Mouse (Mus musculus) heart, adult 8-10 months (tissue): ENCODE measurements at regions not wholly inside any gene's neighbourhood (a gene's known extent, or its start where the extent isn't known, plus 50 kb on each side); places are given as distances from the start of the nearest gene placed in this dataset.
"Not testable (repeated sequence)": the region's sequence is repeated elsewhere in the genome, so short reads cannot be mapped to it uniquely, and the experiment has no call there.

Source experiments
- DNase-seq: peaks from one replicate; pipeline ENCODE4 v3.0.0; 2022; ENCODE audit warnings: low spot score

DNA sequence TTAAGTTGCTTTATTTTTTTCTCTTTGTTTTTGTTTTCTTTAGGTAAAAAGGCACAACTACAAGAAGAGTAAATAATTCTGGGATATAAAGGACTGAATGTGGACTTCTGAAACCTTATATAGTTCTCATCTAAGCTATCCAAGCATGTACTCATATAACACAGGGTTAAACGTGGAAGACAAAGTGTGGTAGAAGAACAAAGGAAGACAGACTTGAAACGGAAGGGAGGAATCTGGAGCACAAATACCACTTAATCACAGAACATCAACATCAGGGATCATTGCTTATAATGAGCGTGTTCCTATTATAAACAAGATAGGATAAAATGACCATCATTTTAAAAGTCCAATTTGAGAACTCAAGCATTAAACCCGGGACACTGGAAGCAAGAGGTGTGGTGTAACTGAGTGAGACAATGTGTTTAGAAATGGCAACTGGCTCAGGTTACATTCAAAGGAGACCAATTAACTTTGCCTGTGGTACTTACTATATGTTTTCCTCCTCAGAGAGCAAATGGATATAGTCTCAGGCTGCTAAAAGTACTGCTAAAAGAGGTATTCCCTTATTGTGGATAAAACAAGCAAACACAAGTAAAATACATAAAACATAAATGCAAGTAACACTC is 96.1 kb upstream of the Hdgfl1 start:
- DNase-seq, result no peak

DNA sequence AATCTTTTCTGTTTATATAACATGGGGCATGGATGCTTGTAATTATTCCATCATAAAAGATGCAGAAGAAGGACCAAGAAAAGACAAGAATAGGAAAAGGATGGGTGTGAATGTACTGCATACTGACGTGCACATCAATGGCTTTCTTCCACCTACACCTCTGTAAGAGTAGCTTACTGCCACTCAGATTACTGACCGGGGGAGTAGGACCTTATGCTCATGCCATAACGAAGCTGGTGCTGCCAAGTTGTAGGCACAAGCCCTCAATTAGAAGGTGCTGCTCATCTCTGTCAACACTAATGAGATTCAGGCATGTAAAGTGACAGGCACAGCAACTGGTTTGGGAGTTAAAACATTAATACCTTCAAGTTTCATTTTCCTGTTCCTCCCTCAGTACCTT is 97.8 kb upstream of the Hdgfl1 start:
- no peak for DNase-seq

DNA sequence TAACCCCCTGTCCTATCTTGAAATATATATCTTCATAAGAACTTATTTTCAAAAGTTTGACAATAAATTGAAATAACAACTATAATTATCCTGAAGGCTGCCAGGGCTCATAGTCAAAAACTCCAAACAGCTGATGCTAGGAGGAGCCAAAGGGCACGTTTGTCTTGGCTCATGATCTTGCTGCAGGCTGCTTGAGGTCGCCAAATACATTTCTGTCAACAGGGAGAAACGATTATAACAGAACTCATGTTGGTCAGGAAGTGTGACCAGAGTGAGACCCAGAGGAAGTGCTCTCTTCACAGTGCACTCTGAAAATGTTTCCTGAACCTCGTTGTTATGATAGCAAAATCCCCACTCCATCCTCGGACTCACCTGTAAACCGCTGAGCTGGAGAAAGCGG is 140.9 kb upstream of the Prl start:
- peak; percentile 62 for DNase-seq

DNA sequence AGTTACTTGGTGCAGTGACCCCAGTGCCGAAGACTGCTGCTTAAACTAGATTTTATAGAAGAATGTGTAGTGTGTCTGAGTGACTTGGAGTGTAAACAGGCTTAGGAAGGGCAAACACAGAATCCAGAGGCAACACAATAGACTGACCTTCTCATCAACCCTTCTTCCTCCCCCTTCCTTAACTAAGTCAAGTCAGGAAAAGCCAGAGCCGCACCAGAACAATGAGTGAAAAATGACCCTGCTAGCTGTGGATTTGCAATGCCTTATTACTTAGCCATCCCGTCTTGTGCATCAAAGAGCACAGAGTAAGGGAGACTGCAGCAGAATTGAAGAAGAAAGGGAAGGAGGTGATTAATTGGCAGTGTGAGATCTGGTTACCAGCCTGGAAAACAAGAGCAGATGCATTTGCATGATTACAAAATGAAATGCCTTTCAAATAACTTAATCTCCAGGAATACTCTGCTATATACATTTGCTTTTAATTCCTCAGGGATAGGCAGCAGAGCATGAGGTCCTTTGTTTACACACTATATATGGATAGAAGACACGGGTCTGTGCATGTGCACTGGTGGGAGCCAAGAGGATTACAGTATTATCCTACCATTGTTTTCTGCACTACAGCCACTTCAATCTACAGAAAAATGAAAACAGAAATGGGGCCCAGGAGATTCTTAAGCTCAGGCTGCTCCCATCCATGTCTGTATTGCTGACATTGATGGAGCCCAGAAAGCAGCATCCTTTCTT is 124.5 kb upstream of the Prl start:
- DNase-seq, result peak; percentile 10

DNA sequence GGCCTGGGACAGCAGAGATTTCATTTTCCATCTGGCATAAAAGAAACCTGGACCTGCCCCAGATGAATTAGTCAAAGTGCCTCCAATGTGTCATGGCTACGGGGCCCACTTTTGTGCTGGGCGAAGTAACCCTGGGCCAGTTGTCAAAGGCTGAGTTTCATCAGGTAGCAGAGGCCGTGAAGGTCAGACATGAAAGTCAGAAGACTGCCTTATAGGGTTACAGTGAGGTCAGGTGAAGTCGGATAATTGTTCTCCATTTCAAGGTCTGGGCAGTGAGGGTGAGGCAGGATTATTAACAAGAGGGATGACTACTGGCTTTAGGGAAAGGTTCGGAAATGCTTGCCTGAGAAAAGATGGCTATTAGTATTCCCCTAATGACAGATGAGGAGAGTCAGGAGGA is 123.5 kb upstream of the Prl start:
- no peak for DNase-seq

DNA sequence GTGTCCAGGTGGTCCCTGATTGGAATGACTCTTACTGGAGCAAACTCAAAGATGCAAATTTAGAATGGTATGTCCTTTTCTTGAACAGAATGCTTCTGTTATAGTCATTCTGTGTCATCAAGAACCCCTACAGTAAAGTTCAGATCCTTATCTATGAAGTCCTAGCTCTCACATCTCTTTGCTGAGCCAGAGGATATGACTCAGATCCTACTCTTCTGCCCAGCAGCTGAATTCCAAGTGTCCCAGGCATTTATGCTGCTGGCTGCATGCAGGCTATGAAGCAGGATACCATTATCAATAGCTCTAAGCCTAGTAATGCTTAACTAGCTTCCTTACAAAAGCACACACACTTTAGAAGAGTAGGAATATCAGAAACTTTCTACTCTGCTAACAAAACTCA is 116.9 kb upstream of the Prl start:
- DNase-seq, result peak; percentile 17

DNA sequence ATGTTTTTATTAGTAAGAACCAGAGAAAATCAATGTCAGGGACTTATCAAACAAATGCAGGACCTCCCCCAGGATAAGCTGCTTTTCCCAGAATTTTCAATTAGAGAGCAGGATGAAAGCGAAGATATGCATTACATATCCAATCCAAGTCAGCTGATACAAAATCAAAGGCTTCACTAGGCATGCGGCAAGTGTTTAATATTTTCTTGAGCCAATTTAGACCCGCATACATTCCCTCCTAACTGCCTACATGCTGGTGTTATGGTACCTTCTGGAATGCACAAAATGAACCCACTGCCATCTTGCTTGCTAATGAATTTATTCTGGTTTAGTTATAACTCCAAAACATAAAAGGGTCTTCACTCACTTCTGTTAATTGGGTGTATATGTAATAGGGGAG is 112.9 kb upstream of the Prl start:
- no peak for DNase-seq

DNA sequence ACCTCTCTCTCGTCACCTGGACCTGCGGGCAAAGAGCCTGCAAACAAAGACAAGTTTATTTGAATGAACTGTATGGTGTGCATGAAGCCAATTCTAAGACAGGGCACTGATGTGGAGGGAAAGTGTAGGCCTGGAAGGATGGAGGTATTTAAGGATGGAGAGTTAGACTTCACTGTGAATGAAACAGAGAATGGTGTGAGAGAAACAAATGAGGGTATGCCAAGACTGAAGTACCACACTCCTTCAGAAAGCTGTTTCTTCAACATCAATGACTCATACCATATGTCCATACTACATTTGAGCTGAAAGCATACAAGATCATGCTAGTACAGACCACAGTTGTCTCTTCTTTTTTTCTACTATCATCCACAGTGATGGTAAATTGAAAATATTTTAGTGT is 105.9 kb upstream of the Prl start:
- no peak for DNase-seq

DNA sequence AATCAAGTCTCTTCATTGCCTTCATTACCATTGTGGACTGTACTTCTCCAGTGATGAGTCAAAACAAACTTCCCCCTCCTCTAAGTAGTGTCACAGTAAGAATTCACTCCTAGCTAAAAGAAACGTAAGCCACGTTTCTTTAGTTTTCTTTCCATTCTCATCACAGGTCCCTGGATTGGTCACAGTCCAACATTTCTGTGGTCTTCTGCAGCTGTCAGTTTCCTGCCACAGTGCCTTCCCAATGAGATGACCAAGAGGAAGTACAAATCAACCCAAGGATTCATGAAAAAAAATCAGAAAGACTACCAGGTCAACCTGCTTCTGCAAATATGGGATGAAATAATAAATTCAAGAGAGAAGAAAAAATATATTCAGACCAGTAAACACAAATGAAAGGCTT is 103.5 kb upstream of the Prl start:
- DNase-seq, result no peak

DNA sequence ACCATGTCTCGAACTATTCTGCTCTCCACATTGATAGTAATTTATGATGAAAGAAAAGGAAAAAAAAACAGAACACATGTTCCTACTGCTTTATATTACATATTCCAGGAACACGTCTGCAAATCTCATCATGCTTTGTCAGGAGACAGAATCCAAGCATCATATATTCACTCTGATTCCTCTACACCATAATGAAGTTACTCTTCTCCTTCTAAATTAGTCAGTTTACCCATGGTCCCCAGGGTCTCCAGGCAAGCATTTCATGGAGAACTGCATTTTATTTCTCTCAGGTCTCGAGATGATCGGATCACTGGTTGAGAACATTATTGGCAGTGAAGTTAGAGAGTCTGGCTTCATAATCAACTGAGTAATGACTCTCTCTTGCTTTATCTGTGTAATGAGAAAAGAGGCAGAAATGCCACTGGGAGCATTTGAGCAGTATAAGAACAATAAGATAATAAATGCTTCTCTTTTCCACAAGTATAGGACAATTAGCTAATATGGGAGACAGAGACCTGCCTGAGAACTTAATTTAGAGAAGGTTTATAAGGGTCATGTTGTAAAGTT is 97.8 kb upstream of the Prl start:
- DNase-seq, result no peak

DNA sequence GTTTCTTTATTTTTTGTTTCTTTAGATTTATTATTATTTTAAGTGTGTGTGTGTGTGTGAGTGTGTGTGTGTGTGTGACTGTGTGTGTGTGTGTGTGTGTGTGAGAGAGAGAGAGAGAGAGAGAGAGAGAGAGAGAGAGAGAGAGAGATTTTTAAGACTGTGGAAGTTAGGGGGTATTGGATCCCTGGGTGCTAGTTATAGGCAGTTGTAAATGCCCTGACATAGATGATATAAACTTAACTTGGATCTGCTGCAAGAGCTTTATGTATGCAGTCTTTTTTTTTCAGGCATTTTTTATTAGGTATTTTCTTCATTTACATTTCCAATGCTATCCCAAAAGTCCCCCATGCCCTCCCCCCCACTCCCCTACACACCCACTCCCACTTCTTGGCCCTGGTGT is 96.8 kb upstream of the Prl start:
- DNase-seq, result not testable (repeated sequence)

DNA sequence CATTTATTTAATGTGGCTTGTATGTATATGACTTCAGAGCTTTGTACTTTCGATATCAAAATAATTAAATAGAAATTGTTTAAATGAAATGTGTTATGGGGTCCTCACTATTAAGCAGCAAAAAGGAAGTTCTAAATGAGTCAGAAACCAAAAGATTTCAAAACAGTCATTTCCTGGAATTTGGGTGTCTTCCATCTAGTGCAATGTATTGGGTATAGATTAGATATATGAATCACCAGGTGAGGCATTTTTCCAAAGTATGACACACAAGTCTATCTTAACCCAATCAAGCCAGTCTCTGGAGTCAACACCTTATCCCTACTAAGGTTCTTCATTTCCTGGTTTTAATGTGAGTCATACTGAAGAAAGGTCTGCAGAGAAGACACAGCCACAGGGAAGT is 81.3 kb upstream of the Prl start:
- no peak for DNase-seq

DNA sequence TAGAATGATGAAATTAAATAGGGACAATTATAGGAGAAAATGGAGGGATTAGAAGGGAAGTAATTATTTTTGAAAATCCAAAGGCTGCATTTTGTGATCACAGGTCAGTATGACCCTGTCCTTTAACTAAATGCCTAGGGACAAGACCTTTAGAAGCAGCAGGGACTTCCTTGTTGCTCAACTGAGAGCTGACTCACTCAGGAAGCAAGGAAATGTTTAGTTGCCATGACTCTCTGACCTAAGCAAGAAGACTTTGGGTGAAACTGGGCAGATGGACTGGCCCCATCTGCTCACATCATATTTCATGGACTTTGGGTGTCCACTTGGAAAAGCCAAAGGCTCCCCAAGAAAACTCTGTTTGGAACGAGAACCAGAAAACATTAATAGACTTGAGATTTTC is 76.9 kb upstream of the Prl start:
- no peak for DNase-seq
